Mouse (Mus musculus): Measurements from ENCODE around the gene Id1. TPM values are rescaled to one million over a fixed set of nuclear protein-coding genes. Genes with fewer than 3 reads are reported as not detected.

Gene Id1
- total RNA-seq, 2 experiments from 2014 or later = 19.6 to 22.4 TPM

- no peak for DNase-seq (ENCODE audit: extremely low spot score in 1 of 2, low spot score in 1 of 2)
Observed at GRCm38 (mm10) chr2:152723651-152724331, 12.3 kb upstream of the Id1 start.

DNA sequence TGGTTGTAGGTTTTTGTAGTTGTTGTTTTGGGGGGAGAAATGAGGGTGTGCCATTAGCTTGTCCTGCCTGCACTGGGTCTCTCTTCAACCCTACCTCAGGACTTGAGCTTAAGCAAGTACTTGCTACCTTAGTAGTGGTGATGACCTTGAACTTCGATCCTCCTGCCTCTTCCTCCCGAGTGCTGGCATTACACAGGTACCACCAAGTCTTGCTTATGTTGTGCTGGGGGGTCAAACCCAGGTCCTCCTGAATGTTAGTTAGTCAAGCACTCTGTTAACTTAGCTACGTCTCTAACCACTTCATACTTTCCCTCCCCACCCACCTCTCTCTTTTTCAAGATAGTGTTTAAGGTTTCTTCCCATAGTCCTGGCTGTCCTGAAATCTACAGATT is 11.7 kb upstream of the Id1 start:
- no peak for DNase-seq (ENCODE audit: extremely low spot score in 1 of 2, low spot score in 1 of 2)

DNA sequence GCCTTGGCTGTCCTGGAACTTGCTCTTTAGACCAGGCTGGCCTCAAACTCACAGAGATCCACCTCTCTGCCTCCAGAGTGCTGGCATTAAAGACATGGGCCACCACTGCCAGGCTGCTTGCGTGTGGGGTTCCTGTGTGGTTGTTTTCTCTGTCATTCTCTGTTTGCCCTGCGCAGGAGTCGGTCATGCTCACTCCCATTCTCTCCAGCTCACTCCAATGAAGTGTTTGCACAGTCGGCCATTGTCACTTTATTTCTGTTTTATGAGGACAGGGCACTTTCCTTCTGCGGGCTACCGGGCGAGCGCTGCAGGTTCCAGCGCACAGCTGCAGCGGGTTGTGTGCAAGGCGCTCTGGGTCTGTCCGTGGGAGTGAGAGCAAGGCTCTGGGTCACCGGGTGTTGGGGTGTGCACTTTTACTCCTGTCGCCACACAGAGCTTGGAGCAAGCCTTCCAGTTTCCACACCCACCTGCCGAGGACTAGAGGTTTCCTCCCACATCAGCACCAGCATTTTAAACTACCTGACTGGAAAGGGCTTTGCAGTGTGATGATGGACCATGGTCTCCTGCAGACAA is 10.8 kb upstream of the Id1 start:
- DNase-seq (ENCODE audit: extremely low spot score in 1 of 2, low spot score in 1 of 2) = no peak

GRCm38 (mm10) chr2:152726213-152726612 is 9.8 kb upstream of the Id1 start:
- no peak for DNase-seq (ENCODE audit: extremely low spot score in 1 of 2, low spot score in 1 of 2)

- no peak for DNase-seq (ENCODE audit: extremely low spot score in 1 of 2, low spot score in 1 of 2)
Observed at GRCm38 (mm10) chr2:152726751-152727335, 9.2 kb upstream of the Id1 start.

DNA sequence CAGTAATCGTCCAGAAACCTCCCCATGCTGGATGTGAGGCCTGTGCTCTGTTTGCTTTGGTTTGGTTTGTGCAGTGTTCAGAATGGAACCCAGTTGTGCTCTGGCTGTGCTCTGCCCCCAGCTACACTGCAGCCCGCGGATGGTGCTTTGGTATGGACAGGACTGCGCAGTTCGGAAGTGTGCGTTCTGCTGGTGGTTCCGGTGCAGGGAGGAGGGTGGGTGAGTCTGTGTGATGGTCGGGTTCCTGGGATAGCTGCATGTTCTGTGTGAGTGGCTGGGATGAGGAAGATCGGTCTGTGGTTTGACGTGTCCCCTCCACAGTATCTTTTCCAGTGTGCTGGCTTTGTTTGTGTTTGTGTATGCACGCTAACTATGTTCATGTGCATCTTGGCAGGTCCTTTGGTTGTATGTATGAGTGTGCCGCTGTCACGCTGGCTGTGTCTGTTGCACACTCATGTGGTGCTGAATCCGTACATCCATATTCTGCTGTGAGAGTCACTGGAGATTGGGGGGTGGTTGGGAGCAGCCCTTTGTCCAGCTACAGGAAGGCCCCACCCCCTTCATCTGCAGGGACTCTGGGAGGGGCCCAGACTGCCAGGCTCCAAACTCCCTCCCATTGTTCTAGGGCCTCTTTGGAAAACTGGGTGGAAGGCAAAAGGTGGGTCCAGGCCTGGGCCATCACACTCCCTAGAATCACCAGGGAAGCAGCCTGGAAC is 8.1 kb upstream of the Id1 start:
- no peak for DNase-seq (ENCODE audit: extremely low spot score in 1 of 2, low spot score in 1 of 2)

DNA sequence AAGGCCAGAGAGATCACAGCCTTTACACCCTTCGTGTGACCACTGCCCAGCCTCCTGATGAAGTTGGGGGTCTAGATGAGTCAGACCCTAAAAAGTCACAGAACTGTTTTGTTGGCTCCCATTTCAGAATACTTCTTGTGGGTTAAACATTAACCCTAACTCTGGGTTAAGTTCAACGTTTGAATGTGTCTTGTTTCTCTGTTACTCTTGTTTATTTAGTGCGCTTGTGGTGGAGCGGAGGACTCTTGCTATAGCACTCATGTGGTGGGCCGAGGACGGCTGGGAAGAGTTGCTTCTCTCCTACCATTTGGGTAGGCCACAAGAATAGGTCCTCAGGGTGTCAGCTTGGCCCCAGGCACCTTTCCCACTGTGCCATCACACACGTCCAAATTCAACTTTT is 7.5 kb upstream of the Id1 start:
- DNase-seq (ENCODE audit: extremely low spot score in 1 of 2, low spot score in 1 of 2) = no peak

DNA sequence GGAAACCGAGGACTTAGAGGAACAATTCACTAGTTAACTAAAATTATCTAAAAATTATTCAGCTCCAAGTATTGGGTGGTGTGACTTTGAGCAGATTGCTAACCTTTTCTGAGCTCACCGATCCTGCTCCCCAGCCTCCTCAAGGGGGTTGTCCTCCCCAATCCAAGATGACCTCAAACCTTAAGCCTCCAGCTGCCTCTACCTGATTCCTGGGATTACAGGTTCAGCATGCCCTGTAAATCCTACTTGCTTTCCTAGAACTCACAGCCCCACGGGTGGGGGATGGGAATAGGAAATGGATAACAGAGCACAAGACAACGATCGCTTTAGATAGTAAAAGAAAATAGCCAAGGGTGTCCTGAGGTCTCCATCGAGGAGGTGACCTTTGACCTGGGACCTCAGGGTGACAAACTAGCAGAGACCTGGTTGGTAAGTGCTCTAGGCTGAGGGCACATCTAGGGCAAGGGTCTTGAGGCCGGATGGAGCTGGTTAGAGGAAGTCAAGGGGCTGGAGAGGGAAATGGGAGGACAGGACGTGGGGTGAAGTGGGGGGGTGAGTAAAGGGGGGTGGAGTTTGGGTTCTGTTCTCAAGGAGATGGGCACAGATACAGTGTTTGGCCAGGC is 6.9 kb upstream of the Id1 start:
- no peak for DNase-seq (ENCODE audit: extremely low spot score in 1 of 2, low spot score in 1 of 2)

GRCm38 (mm10) chr2:152729636-152730020 is 6.4 kb upstream of the Id1 start:
- no peak for DNase-seq (ENCODE audit: extremely low spot score in 1 of 2, low spot score in 1 of 2)

DNA sequence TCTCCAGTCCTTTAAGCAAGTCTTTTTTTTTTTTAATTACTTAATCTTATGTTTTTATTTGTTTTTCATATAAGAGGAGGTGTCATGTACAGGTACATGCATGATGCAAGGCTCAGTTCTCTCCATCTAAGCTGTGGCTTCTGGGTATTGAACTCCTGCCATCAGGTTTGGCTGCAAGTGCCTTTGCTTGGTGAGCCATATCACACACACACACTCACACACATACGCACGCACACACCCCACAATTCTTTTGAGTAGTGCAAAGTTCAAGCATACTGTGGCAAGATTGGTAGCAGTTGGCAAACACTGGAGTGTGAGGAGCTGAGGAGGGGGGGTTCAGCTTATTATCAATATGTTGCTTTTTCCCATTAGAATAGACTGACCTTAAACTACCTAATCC is 2.9 kb upstream of the Id1 start:
- DNase-seq (ENCODE audit: extremely low spot score in 1 of 2, low spot score in 1 of 2) = no peak

DNA sequence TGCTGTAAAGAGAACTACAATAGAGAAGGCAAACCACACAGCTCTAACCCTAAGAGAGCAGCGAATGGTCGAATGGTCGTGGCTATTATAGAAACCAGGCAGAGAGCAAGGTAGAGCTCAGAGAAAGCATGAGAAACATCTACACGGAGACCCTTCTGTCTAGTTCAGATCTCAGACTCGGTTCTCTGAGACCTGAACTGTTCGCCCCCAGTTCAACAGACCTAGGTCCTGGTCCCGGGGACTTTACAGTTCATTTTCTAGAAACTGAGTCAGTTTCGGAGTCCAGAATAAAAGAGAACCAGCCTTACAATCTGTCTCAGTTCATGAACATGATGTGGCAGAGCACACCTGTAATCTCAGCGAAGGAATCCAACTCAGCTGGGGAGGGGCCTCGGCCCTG is 1.6 kb upstream of the Id1 start:
- no peak for DNase-seq (ENCODE audit: extremely low spot score in 1 of 2, low spot score in 1 of 2)

DNA sequence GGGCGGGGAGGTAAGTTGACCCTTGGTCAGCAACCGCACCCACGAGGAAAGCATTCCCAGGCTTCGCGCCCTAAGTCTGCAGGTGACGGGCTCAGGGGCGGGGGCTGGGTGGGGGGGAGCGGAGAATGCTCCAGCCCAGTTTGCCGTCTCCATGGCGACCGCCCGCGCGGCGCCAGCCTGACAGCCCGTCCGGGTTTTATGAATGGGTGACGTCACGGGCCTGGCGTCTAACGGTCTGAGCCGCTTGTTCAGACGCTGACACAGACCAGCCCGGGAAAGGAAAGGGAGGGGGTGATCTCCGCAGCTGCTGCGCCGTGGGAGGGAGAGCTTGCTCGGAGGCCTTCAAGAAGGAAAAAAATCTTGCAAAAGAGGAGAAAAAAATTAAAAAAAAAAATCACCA is 1.1 kb upstream of the Id1 start:
- DNase-seq (ENCODE audit: extremely low spot score in 1 of 2, low spot score in 1 of 2) = peak; percentile 77 to 87

- DNase-seq (ENCODE audit: extremely low spot score in 1 of 2, low spot score in 1 of 2) = no peak
Observed at GRCm38 (mm10) chr2:152736748-152737147, 697 bp downstream of the Id1 start.

GRCm38 (mm10) chr2:152737306-152738221 is 1.5 kb downstream of the Id1 start:
- DNase-seq (ENCODE audit: extremely low spot score in 1 of 2, low spot score in 1 of 2) = no peak

DNA sequence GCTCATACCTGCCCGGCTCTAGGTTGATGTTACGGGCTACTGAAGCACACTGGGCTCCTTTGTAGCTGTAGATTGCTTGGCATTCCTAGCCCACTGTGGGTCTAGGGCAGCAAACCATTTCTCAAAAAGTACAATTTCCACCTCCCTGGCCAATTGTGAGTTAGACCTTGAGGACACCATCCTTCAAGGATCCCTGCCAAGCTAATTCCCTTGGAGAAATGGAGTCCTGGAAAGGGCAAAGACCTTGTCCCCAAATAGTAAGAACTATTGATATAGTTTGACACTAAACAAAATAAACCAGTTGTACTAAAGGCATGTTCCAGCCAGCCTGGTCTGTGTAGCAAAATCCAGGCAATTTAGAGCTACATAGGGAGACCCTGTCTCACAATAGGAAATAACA is 2.3 kb downstream of the Id1 start:
- no peak for DNase-seq (ENCODE audit: extremely low spot score in 1 of 2, low spot score in 1 of 2)

GRCm38 (mm10) chr2:152739031-152739841 is 3.2 kb downstream of the Id1 start:
- peak in 1 of 2 experiments; percentile 14 for DNase-seq (ENCODE audit: extremely low spot score in 1 of 2, low spot score in 1 of 2)

DNA sequence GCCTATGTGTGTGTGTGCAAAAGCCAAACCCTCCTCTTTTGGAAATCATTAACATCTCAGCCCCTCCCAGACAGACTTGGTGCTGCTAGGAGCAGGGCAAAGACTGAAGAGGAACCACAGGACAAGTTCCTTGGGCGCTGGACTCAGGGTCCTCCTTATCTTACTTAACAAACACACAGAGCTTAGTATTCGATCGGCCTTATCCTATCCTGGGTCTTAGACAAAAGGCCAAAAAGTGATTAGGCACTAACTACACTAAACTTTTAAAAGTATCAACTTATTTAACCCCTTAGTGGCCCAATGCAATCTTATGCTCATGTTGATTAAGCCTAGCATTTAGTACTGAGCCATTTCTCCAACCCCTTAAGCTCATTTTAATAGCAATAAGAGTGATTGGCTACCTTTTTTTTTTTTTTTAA is 3.8 kb downstream of the Id1 start:
- no peak for DNase-seq (ENCODE audit: extremely low spot score in 1 of 2, low spot score in 1 of 2)

- no peak for DNase-seq (ENCODE audit: extremely low spot score in 1 of 2, low spot score in 1 of 2)
Observed at GRCm38 (mm10) chr2:152740490-152740889, 4.4 kb downstream of the Id1 start.

Data from layer of hippocampus, postnatal 25 days (tissue).